Mouse (Mus musculus): ENCODE results near the gene Slc25a51.

GRCm38 (mm10) chr4:45422640-45423039 is 14.1 kb upstream of the Slc25a51 start:
- TF ChIP-seq ETS1 (IDR thresholded peaks at IDR 0.05; ENCODE audit: low read depth, low read length) (no peak), CTCF (IDR thresholded peaks at IDR 0.05 in 2 of 3, conservative IDR thresholded peaks at IDR 0.05 in 1 of 3; ENCODE audit: control insufficient read depth in 1 of 3, insufficient read depth in 1 of 3, low read depth in 2 of 3, low read length in 3 of 3, poor library complexity in 1 of 3, severe bottlenecking in 1 of 3) (no peak), POLR2AphosphoS2 (IDR thresholded peaks at IDR 0.05; ENCODE audit: low read length) (no peak)

Data from MEL (cell line).